Mouse (Mus musculus) skeletal muscle tissue, adult 2 months (tissue): ENCODE results near the gene Gm20388.

ENCODE experiments used
- DNase-seq: peaks from one replicate; pipeline ENCODE4 v3.0.0-alpha.2; 2012; ENCODE audit warnings: low read depth, low spot score

Gene Gm20388

DNA sequence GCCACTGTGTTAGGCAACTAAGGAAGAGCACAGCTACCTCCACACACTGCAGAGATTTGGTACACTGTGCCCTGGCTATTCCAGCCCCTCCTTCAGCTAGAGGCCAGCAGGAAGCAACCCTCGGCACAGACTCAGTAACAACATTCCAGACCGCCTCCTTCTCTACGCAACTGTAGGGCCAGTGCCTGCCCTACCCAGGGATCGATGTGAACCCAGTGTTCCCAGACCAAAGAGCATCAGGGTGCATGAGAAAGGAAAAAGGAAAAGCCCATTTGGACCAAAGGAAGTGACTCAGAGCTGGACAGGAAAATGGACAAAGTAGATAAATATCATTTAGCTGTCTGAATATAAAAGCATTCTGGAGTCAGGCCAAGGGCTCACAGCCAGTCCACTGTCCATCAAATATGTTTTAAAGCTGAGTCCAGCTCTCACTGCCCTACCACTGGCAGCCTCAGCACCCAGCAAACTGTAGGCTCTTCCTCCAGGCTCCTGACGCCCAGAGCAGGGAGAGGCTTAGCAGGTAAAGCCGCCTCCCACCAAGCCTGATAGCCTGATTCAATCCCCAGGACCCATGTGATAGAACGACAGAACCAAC lies 1708.9 kb downstream of the Gm20388 start:
- peak; percentile 75 for DNase-seq

DNA sequence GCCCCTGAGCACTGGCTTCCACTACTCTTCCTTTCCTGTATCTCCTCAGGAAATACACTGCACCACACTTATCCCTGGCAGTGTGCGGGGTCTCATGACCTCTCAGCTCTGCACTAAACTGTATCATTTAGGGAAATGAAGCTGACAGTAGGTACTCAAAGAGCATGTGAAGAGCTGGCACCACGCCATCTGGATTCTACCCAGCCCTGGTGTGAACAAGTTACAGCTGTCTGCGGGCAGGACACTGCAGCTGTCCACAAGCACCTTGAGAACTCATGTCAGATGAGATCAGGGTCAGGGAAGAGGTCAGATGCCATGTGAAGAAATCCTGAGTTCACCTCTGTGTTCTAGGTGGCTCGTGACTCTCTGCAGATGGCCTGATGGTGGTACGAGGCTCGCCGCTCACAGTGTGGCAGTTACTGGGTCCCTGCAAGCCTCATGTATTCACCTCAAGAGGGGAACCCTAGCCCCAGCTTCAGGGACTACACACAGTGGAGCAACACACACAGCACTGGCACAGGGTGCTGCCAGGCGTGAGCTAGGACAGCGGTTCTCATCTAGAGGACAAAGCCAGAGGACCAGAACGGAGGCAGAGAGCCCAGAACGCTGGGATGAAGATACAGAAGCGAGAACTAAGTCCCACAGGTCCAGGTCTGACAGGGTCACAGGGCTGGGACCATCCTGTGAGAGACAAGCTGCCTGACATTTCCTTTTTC lies 1710.3 kb downstream of the Gm20388 start:
- no peak for DNase-seq

DNA sequence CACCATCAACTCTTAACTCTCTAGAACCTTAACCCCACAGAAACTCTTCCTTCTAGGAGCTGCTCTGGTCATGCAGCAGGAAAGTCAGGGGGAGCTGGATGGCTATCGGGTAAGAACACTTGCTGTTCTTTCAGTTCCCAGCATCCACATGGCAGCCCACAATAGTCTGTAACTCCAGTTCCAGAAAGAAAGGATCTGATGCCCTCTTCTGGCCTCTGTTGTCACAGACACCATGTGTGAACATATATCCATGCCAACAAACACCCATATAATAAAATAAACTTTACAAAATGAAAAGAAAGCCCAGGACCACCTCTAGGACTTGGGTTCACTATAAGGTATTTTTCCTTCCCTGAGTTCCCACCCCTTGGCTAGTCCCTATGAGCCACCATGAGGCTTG lies 1711.2 kb downstream of the Gm20388 start:
- DNase-seq, result no peak

GRCm38 (mm10) chr8:121623043-121623442 lies 1712.4 kb downstream of the Gm20388 start:
- no peak for DNase-seq

DNA sequence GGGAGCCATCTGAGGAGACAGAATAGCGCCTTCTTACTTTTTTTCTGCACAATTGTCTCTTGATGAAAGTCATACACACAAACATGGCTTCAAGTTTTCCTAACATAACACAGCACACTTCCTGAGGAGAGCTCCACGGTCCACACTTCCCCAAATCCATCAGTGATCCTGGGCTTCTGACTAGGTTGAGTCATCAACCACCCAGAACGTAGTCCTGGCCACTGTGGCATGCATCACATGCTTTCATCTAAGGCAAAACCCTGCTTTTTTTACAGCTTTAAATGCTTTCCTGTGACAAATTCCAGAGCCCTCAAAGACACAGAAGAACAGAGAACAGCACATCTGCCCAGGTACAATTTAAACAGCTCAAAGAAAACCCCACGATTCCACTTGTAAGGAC lies 1718.0 kb downstream of the Gm20388 start:
- no peak for DNase-seq

DNA sequence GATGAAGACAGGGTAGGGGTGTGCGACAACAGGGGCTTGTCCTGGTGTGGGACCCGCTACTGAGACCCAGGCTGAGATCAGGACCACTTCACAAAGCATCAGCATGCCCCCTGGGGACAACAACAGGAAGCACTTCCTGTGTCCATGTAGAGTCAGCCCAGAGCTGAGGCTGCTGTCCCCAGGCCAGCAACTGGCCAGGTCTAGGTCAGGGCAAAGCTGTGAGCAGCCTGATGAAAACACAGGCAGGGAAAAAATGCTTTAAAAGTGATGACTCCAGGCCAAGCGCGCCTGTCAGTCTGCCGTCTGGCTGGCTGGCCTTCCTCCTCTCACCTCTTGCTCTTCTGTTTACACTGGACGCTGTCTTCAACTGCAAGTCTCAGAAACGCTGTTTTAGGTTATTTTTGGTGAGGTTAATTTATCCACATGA lies 1721.0 kb downstream of the Gm20388 start:
- peak; percentile 48 for DNase-seq

DNA sequence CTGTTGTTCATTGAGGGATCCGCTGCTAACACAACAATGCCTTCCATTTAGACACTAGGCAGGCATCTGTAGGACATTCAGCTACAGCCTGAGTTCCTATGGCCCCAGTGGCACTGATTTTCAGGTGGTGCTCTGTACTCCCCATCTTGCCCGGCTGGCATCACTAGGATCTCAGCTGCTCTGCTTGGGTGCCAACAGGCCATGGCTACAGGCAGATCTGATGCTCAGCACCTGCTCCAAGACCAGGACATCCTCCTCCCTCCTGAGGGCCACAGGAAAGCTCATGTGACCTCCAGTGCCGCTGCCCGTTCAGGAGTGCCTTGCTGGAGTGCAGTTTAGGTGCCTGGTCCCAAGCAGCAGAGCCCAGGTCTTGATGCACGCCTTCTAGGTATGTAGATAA lies 1721.8 kb downstream of the Gm20388 start:
- no peak for DNase-seq

DNA sequence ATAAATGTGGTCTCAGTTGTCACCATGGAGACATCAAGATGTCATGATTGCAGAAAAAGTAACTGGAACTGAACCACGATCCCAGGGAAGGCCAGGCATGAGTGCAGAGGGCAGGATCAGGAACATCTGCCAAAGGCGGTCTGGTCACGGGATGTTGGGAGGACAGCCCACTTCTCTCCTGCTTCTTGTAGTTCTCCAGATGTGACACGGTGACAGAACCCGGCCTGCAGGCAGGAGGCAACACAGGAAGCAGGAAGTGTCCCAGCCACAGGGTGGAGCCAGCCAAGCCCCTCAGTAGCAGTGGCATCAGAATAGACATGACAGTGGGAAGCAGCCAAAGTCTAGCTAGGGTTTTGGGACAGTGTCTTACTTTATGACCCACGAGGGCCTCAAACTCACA lies 1724.9 kb downstream of the Gm20388 start:
- no peak for DNase-seq

GRCm38 (mm10) chr8:121636180-121636579 lies 1725.5 kb downstream of the Gm20388 start:
- no peak for DNase-seq

DNA sequence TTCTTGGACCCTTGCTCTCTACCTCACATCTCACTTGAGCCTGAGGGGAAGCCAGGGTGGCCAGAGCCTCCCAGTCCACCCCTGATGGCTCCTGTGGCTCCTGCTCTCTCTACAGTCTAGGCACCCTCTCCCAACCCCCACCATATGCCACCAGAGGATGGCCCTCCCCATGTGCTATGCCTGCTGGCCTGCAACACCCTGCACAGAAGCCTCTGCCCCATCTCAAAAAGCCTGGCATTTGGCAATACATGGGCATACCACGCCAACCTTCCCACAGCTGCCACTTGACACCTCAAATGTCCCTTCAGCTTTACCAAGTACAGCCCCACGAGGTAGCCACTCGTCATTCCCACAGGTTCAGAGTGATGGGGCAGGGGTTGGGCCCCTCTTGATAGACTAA lies 1732.2 kb downstream of the Gm20388 start:
- DNase-seq, result no peak

DNA sequence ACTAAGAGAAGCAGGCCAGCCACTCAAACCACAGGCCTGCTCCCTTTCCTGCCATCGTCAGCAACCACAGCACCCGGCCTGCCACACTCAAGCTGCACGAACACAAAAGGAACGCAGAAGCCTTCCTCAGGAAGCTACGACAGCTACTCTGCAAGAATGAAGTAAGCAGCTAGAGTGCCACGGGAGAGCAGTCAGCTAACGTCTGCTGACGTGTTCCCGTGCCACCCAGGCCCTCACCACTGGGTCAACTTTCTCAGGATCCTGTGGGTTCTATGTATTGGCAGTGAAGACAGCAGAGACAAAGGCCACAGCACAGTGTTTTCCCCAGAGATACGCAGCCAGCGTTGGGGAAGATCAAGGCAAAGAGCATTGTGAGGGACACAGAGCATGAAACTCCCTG lies 1732.7 kb downstream of the Gm20388 start:
- no peak for DNase-seq

- no peak for DNase-seq
These were observed 1737.0 kb downstream of the Gm20388 start for GRCm38 (mm10) chr8:121647511-121648215.

DNA sequence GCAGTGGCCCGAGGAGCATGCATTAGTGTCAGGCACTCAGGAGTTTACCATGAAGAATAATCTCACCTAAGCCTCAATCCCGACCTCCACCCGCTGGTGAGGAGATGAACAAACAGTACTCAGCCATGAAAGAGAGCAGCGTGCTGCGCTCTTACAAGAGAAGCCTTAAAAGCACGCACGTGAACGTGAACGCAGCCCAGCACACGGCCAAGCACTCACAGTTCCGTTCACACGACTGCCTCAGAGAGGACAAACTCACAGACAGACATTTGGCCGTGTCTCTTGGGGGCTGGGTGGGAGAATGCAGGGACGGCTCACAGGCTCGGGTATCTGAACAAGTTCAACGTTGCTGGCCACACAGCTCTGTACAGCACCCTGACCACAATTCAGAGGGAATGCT lies 1737.8 kb downstream of the Gm20388 start:
- DNase-seq, result no peak

GRCm38 (mm10) chr8:121649423-121649822 lies 1738.8 kb downstream of the Gm20388 start:
- DNase-seq, result no peak

DNA sequence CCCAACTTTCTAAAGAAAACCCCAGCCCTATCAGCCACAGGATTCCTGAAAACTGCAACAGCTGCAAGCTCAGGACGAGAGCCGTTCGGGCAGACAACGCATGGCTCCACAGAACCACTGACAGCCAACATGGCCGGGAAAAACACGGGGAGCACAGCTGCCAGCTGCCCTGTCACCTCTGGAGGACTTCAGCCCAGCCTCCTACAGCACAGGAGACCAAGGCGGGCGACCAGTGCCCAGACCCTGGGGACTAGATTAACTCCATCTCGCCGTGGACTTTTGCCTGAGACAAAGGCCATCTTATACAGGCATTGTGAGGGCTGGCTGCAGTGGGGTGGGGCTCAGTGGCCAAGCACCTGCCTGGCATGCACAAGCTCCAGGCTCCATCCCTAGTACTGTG lies 1739.3 kb downstream of the Gm20388 start:
- DNase-seq, result no peak

GRCm38 (mm10) chr8:121650389-121651307 lies 1740.0 kb downstream of the Gm20388 start:
- DNase-seq, result no peak

DNA sequence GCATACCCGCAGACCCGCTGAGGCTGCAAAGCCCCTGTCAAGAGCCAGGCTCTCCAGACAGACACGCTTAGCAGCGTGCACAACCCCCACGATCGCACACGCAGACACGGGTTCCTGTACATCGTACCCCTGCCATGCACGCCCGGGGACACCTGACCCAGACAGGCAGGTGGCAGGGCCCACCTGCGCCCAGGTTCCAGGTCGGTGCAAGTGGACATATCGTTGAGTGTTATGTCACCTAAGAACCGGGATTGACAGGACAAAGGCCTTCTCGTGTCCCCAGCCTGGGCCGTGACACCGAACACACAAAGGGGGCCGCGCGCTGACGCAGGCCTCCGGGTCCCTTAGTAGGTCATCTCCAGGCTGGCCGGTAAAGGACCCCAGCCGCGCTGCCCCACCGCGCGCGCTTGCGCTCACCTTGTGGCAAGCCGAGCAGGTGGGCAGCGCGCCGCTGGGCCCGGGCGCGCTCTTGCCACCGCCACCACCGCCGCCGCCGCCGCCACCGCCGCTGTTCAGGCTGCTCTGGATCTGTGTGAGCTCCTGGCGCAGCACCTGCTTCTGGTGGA lies 1740.8 kb downstream of the Gm20388 start:
- DNase-seq, result no peak

DNA sequence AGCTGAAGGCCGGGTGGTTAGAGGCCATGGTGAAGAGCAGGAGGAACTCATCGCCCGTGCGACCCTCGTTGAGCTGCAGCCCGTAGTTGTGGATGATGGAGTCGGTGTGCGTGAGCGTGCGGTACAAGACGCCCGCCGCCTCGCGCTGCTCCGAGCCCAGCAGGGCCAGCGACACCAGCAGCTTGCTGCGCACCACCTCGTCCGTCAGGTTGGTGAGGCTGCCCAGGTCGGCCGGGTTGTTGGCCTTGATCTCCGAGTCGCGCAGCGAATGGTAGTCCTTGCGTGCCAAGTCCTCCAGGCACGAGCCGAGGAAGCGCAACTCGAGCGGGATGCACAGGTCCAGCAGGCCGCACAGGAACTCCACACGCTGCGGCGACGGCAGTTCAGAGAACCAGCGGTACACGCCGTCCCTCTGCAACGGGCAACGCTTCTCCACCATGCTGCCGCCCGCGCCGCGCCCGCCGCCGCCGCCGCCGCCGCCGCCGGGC lies 1741.3 kb downstream of the Gm20388 start:
- no peak for DNase-seq

DNA sequence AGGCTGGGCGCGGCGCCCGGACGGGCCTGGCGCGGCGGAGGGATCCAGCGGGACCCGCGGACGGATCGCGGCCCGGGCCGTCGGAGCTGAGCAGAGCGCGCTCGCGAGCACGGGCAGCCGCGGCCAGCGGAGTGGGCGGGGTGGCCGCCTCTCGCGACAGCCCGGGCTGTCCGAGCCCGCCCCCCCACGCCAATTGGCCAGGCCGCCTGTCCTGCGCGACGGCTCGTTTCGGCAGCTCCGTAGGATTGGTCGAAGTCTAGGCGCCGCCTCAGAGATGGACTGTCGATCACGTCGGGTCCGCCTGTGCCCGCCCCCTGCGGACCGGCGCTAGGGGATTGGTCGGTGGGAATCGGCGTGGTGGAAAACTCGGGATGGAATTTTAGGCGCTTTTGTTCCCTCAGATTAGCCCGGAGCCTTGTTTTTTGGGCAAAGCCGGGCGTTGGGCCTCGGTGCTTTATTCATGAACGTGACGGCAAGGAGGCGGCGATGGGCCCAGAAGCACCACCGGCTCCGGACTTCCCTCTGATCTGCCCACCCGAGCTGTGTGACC lies 1742.2 kb downstream of the Gm20388 start, which contains the start of gene Zcchc14:
Gene Zcchc14 (minus strand): TSS at position 128 of the 550 bp plus-strand sequence.
- DNase-seq, result peak; percentile 97

GRCm38 (mm10) chr8:121653340-121654019 lies 1742.8 kb downstream of the Gm20388 start:
- DNase-seq, result no peak
